Mouse (Mus musculus) lung, embryonic 14.5 days (tissue): ENCODE data around the gene Map3k12. TPM values are rescaled to one million over a fixed set of nuclear protein-coding genes. Genes with fewer than 3 reads are reported as not detected.
A peak's percentile ranks its signal among the peaks of the same experiment; 100 is the strongest.

Experiments used
- ATAC-seq: fragments of 200-750 bp; cut with Nextera tagmentation; 2 replicates; pipeline ENCODE4 v1.8.0; 2017; ENCODE audit warnings: mild to moderate bottlenecking, moderate TSS enrichment, moderate library complexity; ENCODE audit not compliant: insufficient read depth
- DNase-seq: peaks from one replicate; pipeline ENCODE4 v3.0.0-alpha.2; 2015
- H3K27ac ChIP-seq: fragments of 300-500 bp; sonication (generic); 2 replicates; pipeline ENCODE4 v1.5.1; 2014; ENCODE audit warnings: low read depth, mild to moderate bottlenecking, moderate library complexity
- H3K27me3 ChIP-seq: fragments of 300-500 bp; sonication (generic); 2 replicates; pipeline ENCODE4 v1.6.1; 2014; ENCODE audit warnings: low read length, control low read depth; ENCODE audit not compliant: insufficient read depth
- H3K36me3 ChIP-seq: fragments of 300-500 bp; sonication (generic); 2 replicates; pipeline ENCODE4 v1.6.1; 2014; ENCODE audit warnings: control low read depth; ENCODE audit not compliant: insufficient read depth
- H3K4me1 ChIP-seq: fragments of 300-500 bp; sonication (generic); 2 replicates; pipeline ENCODE4 v1.6.1; 2014; ENCODE audit warnings: antibody characterized with exemption, control low read depth; ENCODE audit not compliant: insufficient read depth
- H3K4me2 ChIP-seq: fragments of 300-500 bp; sonication (generic); 2 replicates; pipeline ENCODE4 v1.6.1; 2014; ENCODE audit warnings: mild to moderate bottlenecking
- H3K4me3 ChIP-seq: fragments of 300-500 bp; sonication (generic); 2 replicates; pipeline ENCODE4 v1.5.1; 2014; ENCODE audit warnings: low read depth, low read length
- H3K9ac ChIP-seq: fragments of 300-500 bp; sonication (generic); 2 replicates; pipeline ENCODE4 v1.6.1; 2014
- H3K9me3 ChIP-seq: fragments of 300-500 bp; sonication (generic); 2 replicates; pipeline ENCODE4 v1.6.1; 2016; ENCODE audit warnings: low read depth, low read length, control low read depth
- CTCF ChIP-seq: IDR thresholded peaks from 2 replicates; pipeline ENCODE4 v1.5.1; 2016; ENCODE audit warnings: antibody characterized with exemption, low read depth
- WGBS: fragments of 180-500 bp; shearing (Covaris S2); extraction: QIAGEN DNeasy Blood & Tissue Kit; methylation state at CpG from one replicate; pipeline ENCODE4 v1.1.7; 2014; 5-methylcytosine and 5-hydroxymethylcytosine counted together
- polyA plus RNA-seq: library from polyadenylated mRNA; unstranded; fragments of >200 nt; fragmentation: Nextera tagmentation; extraction: Ambion mirVana; gene quantifications from 2 replicates; pipeline ENCODE4 v1.2.1, GENCODE M21; 2014

The Map3k12 gene
- polyA plus RNA-seq, 1 experiment from 2014 or later, result 13.2 TPM

DNA sequence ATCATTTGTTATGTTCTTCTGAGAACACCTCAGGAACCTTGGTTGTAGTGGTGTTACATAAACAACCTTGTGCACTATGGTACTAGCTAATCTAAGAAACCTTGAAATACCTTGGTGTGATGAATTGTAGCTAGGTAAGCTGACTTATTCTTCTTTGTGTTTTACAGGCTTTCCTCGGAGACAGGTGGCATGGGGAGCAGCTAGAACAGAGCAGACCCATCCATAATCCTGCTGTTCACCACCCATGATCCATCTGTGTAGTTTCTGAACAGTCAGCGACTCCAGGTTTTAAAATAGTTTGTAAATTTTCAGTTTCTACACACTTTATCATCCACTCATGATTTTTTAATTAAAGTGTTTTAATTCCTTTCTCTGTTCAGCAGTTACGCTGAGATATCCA is 18.5 kb downstream of the Map3k12 start:
- no peaks in the 10 kb centered on the region for H3K9me3 ChIP-seq
- no peak for TF ChIP-seq CTCF
- DNase-seq (no peak), ATAC-seq (no peak)
- H3K4me2 ChIP-seq, result no peak overlapping the region
- H3K9ac ChIP-seq, result no peak overlapping the region
- WGBS, result 90% methylated on average over 3 of the region's 3 CpGs
- no peak overlapping the region for H3K4me3 ChIP-seq
- H3K27me3 ChIP-seq, result no peaks in the 10 kb centered on the region
- no peaks in the 10 kb centered on the region for H3K4me1 ChIP-seq
- no peak overlapping the region for H3K27ac ChIP-seq
- H3K36me3 ChIP-seq, result peaks cover 98% of the 10 kb centered on the region

DNA sequence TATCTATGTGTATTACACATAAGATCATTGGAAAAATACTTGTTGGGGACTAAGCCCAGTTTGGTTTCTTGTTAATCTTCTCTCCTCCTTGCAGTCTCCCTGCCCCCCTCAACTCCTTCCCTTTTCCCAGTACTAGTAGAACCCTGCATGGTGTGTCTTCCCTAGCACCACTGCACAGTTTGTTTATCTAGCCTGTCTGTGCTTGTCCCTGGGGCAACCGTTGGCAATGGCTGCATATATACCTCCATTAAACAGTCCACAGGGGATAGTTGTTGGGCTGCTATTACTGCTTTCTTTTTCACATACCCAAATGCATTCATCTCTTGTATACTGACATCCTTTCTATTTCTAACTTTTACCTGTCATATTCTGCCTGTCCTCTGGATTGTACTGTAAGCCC is 29.2 kb downstream of the Map3k12 start:
- DNase-seq (no peak), ATAC-seq (no peak)
- H3K4me1 ChIP-seq, result no peaks in the 10 kb centered on the region
- no peak overlapping the region for H3K4me3 ChIP-seq
- H3K27me3 ChIP-seq, result no peaks in the 10 kb centered on the region
- H3K36me3 ChIP-seq, result peaks cover 88% of the 10 kb centered on the region
- no peak overlapping the region for H3K27ac ChIP-seq
- no peak overlapping the region for H3K4me2 ChIP-seq
- 59% methylated on average over 1 of the region's 1 CpGs for WGBS
- H3K9me3 ChIP-seq, result no peaks in the 10 kb centered on the region
- H3K9ac ChIP-seq, result no peak overlapping the region
- no peak for TF ChIP-seq CTCF

DNA sequence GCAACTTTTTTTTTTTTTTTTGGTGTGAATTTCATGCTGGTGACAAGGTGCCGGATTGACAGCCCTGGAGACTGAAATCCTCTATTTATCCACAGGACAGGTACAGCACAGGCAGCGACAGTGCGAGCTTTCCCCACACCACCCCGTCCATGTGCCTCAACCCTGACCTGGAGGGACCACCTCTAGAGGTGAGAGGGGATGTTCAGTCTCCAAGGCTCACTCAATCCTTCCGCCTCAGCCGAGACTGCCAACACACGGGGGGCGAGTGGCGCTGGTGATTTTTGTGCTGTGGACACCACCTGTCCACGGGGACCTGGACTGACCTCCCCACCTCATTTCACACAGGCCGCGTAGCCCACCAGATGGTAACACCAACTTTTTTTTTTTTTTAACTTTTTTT is 31.0 kb downstream of the Map3k12 start:
- ATAC-seq (no peak), DNase-seq (no peak)
- H3K4me2 ChIP-seq, result no peak overlapping the region
- no peaks in the 10 kb centered on the region for H3K27me3 ChIP-seq
- H3K4me3 ChIP-seq, result no peak overlapping the region
- H3K9ac ChIP-seq, result no peak overlapping the region
- H3K27ac ChIP-seq, result no peak overlapping the region
- H3K36me3 ChIP-seq, result peaks cover 92% of the 10 kb centered on the region
- 85% methylated on average over 12 of the region's 12 CpGs for WGBS
- H3K4me1 ChIP-seq, result no peaks in the 10 kb centered on the region
- TF ChIP-seq CTCF, result no peak
- H3K9me3 ChIP-seq, result no peaks in the 10 kb centered on the region

DNA sequence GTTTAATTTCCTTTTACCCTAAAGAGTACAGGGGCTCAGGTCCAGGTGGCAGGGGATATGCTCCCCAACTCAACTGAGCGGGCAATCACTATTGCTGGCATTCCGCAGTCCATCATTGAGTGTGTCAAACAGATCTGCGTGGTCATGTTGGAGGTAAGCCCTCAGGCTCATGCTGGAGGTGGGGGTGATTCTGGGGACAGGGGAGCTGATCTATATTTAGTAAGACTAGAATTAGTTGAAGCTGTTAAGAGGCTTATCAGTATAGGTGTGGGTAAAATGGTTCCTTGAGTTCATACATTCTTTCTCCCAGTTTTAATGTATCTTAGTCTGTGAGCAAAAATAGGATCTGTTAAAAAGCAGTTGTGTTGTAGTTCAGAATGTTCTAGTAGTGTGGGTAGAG is 33.7 kb downstream of the Map3k12 start:
- H3K9ac ChIP-seq, result no peak overlapping the region
- no peaks in the 10 kb centered on the region for H3K27me3 ChIP-seq
- no peak for DNase-seq
- TF ChIP-seq CTCF, result no peak
- 84% methylated on average over 3 of the region's 3 CpGs for WGBS
- H3K27ac ChIP-seq, result no peak overlapping the region
- H3K9me3 ChIP-seq, result no peaks in the 10 kb centered on the region
- ATAC-seq, result no peak
- no peak overlapping the region for H3K4me2 ChIP-seq
- no peak overlapping the region for H3K4me3 ChIP-seq
- peaks cover 90% of the 10 kb centered on the region for H3K36me3 ChIP-seq
- H3K4me1 ChIP-seq, result no peaks in the 10 kb centered on the region

DNA sequence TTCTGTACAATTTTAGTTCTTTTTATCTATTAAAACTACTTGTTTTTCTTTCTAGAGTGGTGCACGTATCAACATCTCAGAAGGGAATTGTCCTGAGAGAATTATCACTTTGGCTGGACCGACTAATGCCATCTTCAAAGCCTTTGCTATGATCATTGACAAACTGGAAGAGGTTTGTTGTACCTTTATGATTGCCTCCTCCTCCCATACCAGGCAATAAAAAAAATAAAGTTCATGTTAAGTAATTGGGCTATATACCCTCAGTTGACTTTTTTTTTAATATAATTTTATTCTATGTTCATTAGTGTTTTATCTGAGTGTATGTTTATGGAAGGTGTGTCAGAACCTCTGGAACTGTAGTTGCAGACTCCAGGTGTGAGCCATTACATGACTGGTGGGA is 42.3 kb downstream of the Map3k12 start:
- no peak overlapping the region for H3K9ac ChIP-seq
- no peak for TF ChIP-seq CTCF
- no peaks in the 10 kb centered on the region for H3K27me3 ChIP-seq
- H3K27ac ChIP-seq, result no peak overlapping the region
- no peak for DNase-seq
- H3K9me3 ChIP-seq, result no peaks in the 10 kb centered on the region
- no peak overlapping the region for H3K4me2 ChIP-seq
- H3K4me3 ChIP-seq, result no peak overlapping the region
- no peak for ATAC-seq
- WGBS, result 93% methylated on average over 2 of the region's 2 CpGs
- H3K4me1 ChIP-seq, result no peaks in the 10 kb centered on the region
- peaks cover 62% of the 10 kb centered on the region for H3K36me3 ChIP-seq

DNA sequence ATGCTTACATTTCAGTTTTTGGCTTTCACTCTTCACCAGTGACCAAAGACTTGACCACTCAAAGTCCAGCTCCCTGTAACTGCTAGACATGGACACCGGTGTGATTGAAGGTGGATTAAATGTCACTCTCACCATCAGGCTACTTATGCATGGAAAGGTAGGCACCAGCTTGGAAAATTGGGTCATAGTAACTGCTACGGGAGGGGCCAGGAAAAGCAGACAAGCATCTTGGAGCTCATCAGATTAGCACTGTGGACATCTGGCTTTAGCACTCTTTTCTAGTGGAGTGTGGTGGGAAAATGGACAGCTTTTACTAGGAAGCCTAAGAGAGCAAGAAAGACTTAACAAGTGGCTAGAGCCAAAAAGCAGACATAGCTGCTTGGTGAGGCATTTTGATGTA is 43.6 kb downstream of the Map3k12 start:
- ATAC-seq (no peak), DNase-seq (no peak)
- no peak for TF ChIP-seq CTCF
- Histone ChIP-seq H3K4me2 (peak overlapping the region; percentile 21; the same call in 1 of the 2 replicates), H3K9ac (no peak overlapping the region), H3K36me3 (peaks cover 51% of the 10 kb centered on the region), H3K27me3 (no peaks in the 10 kb centered on the region), H3K4me1 (no peaks in the 10 kb centered on the region), H3K9me3 (no peaks in the 10 kb centered on the region), H3K4me3 (no peak overlapping the region), H3K27ac (no peak overlapping the region)
- 64% methylated on average over 2 of the region's 2 CpGs for WGBS

DNA sequence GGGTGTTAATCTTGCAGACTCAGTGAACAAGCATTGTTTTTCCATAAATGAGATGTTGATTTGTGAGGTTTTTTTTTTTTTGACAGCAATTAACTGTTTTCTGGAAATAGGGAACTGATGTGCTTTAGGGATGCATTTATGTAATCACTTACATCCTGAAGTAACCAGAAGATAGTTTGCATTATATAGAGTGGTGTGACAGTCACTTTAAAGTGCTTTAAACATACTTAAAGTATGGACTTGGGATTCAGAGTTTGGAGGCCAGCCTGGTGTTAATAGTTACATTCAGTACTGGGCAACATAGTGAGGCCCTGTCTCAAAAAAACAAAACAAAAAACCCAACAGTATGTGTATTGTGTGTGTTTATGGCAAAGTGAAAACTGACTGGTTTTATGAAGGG is 45.1 kb downstream of the Map3k12 start:
- Histone ChIP-seq H3K4me1 (no peaks in the 10 kb centered on the region), H3K9ac (peak overlapping the region; percentile 97), H3K4me3 (peak overlapping the region; percentile 89), H3K27me3 (no peaks in the 10 kb centered on the region), H3K36me3 (peaks cover 36% of the 10 kb centered on the region), H3K4me2 (peak overlapping the region; percentile 70), H3K27ac (no peak overlapping the region), H3K9me3 (no peaks in the 10 kb centered on the region)
- no peak for TF ChIP-seq CTCF
- DNase-seq (no peak), ATAC-seq (no peak)

DNA sequence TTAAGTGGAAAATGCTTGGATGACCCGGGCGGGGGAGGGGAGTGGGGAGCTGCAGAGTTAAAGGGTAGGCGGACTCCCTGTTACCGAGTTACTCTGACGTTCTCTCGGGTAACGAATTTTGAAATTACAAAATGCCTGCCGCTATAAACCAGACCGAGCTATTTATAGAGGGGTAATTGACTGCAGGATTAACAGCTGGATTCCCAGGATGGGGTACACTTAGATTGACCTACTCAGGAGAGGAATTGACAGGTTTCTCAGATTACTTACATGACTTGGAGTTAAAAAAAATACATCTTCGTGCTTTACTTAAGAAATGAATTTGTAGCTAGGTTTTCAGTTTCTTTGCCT is 45.6 kb downstream of the Map3k12 start:
- Histone ChIP-seq H3K27me3 (no peaks in the 10 kb centered on the region), H3K27ac (peak overlapping the region; percentile 99), H3K9me3 (no peaks in the 10 kb centered on the region), H3K9ac (peak overlapping the region; percentile 97), H3K4me2 (peak overlapping the region; percentile 70), H3K36me3 (peaks cover 32% of the 10 kb centered on the region), H3K4me3 (peak overlapping the region; percentile 89), H3K4me1 (no peaks in the 10 kb centered on the region)
- DNase-seq (no peak), ATAC-seq (no peak)
- 2% methylated on average over 10 of the region's 10 CpGs for WGBS
- TF ChIP-seq CTCF, result no peak
